Mouse (Mus musculus): ENCODE measurements around the gene Blvra. TPM values are rescaled to one million over a fixed set of nuclear protein-coding genes. Genes with fewer than 3 reads are reported as not detected.
A peak's percentile ranks its signal among the peaks of the same experiment; 100 is the strongest.

Blvra gene
- total and polyA plus RNA-seq, 3 experiments = 18.7 to 23.7 TPM; not detected in 1

GRCm38 (mm10) chr2:127121591-127122235, 51.2 kb downstream of the Blvra start:
- no peak overlapping the region for H3K27ac ChIP-seq (ENCODE audit: control insufficient read depth, low read depth, low read length)
- no peak overlapping the region for H3K4me3 ChIP-seq (ENCODE audit: control insufficient read depth in 1 of 2, insufficient read depth in 1 of 2, low read depth in 2 of 2, low read length in 2 of 2)
- no peaks in the 10 kb centered on the region for H3K79me2 ChIP-seq (ENCODE audit: control insufficient read depth, insufficient read depth, low read length, poor library complexity)
- TF ChIP-seq NELFE (IDR thresholded peaks at IDR 0.05; ENCODE audit: low read depth, low read length) = no peak
- TF ChIP-seq E2F4 (IDR thresholded peaks at IDR 0.05; ENCODE audit: borderline replicate concordance, low read depth, low read length) = no peak
- TF ChIP-seq USF1 (IDR thresholded peaks at IDR 0.05; ENCODE audit: low read depth, low read length) = no peak
- TF ChIP-seq JUND (IDR thresholded peaks at IDR 0.05; ENCODE audit: low read depth, low read length) = no peak
- no peak for TF ChIP-seq MAFK (IDR thresholded peaks at IDR 0.05; ENCODE audit: borderline replicate concordance, low read depth, low read length)
- TF ChIP-seq POLR2AphosphoS5 (IDR thresholded peaks at IDR 0.05; ENCODE audit: borderline replicate concordance, low read depth, low read length) = no peak
- no peak for TF ChIP-seq BHLHE40 (IDR thresholded peaks at IDR 0.05; ENCODE audit: borderline replicate concordance, low read depth, low read length)
- TF ChIP-seq TAL1 (IDR thresholded peaks at IDR 0.05; ENCODE audit: low read length) = no peak
- no peak for TF ChIP-seq HCFC1 (IDR thresholded peaks at IDR 0.05; ENCODE audit: low read depth, low read length)
- no peak for TF ChIP-seq EP300 (IDR thresholded peaks at IDR 0.05; ENCODE audit: low read depth in 1 of 2, low read length in 2 of 2)
- no peak for TF ChIP-seq MYC (IDR thresholded peaks at IDR 0.05; ENCODE audit: low read depth, low read length)
- TF ChIP-seq MEF2A (IDR thresholded peaks at IDR 0.05; ENCODE audit: extremely low read depth, insufficient replicate concordance, low read depth, low read length, poor library complexity, severe bottlenecking) = no peak
- TF ChIP-seq RAD21 (IDR thresholded peaks at IDR 0.05; ENCODE audit: low read depth, low read length) = no peak
- no peak for TF ChIP-seq NRF1 (IDR thresholded peaks at IDR 0.05; ENCODE audit: insufficient read depth, low read depth, low read length, poor library complexity, severe bottlenecking)
- TF ChIP-seq UBTF (IDR thresholded peaks at IDR 0.05; ENCODE audit: borderline replicate concordance, insufficient read depth, low read depth, low read length) = no peak
- TF ChIP-seq SIN3A (IDR thresholded peaks at IDR 0.05; ENCODE audit: low read length) = no peak
- no peak for TF ChIP-seq GABPA (IDR thresholded peaks at IDR 0.05; ENCODE audit: low read depth, low read length)
- TF ChIP-seq CHD2 (IDR thresholded peaks at IDR 0.05; ENCODE audit: low read length) = no peak
- no peaks in the 10 kb centered on the region for H3K9me3 ChIP-seq (replicated peaks; ENCODE audit: insufficient read depth, low read length)
- H3K4me1 ChIP-seq (ENCODE audit: control insufficient read depth in 1 of 2, insufficient read depth in 2 of 2, low read length in 2 of 2) = no peaks in the 10 kb centered on the region
- DNase-seq (ENCODE audit: low read depth, low spot score) = no peak
- peaks cover 0 to 14% of the 10 kb centered on the region in 2 experiments; a peak in 2 of 4 replicates for H3K36me3 ChIP-seq (ENCODE audit: control insufficient read depth in 1 of 2, insufficient read depth in 2 of 2, low read length in 2 of 2)
- no peaks in the 10 kb centered on the region for H3K27me3 ChIP-seq (ENCODE audit: control insufficient read depth in 1 of 2, insufficient read depth in 2 of 2, low read length in 2 of 2)
- H3K9ac ChIP-seq (ENCODE audit: control insufficient read depth, low read depth, low read length, poor library complexity, severe bottlenecking) = no peak overlapping the region

- H3K9ac ChIP-seq (ENCODE audit: control insufficient read depth, low read depth, low read length, poor library complexity, severe bottlenecking) = no peak overlapping the region
- no peaks in the 10 kb centered on the region for H3K27me3 ChIP-seq (ENCODE audit: control insufficient read depth in 1 of 2, insufficient read depth in 2 of 2, low read length in 2 of 2)
- H3K4me3 ChIP-seq (ENCODE audit: control insufficient read depth in 1 of 2, insufficient read depth in 1 of 2, low read depth in 2 of 2, low read length in 2 of 2) = no peak overlapping the region
- TF ChIP-seq CHD2 (IDR thresholded peaks at IDR 0.05; ENCODE audit: low read length) = no peak
- TF ChIP-seq GABPA (IDR thresholded peaks at IDR 0.05; ENCODE audit: low read depth, low read length) = no peak
- TF ChIP-seq MYB (IDR thresholded peaks at IDR 0.05; ENCODE audit: low read depth, low read length) = no peak
- 0 out of 2 replicates have a peak, but pooled peaks have one; percentile 22 for TF ChIP-seq SIN3A (IDR thresholded peaks at IDR 0.05; ENCODE audit: low read length)
- TF ChIP-seq USF1 (IDR thresholded peaks at IDR 0.05; ENCODE audit: low read depth, low read length) = no peak
- TF ChIP-seq EP300 (IDR thresholded peaks at IDR 0.05; ENCODE audit: low read depth in 1 of 2, low read length in 2 of 2) = no peak
- peak; percentile 8; the same call in 1 of the 2 replicates for TF ChIP-seq ETS1 (IDR thresholded peaks at IDR 0.05; ENCODE audit: low read depth, low read length)
- H3K36me3 ChIP-seq (ENCODE audit: control insufficient read depth in 1 of 2, insufficient read depth in 2 of 2, low read length in 2 of 2) = peaks cover 6 to 15% of the 10 kb centered on the region in 2 experiments
- no peak overlapping the region for H3K27ac ChIP-seq (ENCODE audit: control insufficient read depth, low read depth, low read length)
- peaks cover 13 to 24% of the 10 kb centered on the region in 2 experiments for H3K4me1 ChIP-seq (ENCODE audit: control insufficient read depth in 1 of 2, insufficient read depth in 2 of 2, low read length in 2 of 2)
- H3K79me2 ChIP-seq (ENCODE audit: control insufficient read depth, insufficient read depth, low read length, poor library complexity) = peaks cover 54% of the 10 kb centered on the region
- no peaks in the 10 kb centered on the region for H3K9me3 ChIP-seq (replicated peaks; ENCODE audit: insufficient read depth, low read length)
- peak; percentile 52 for DNase-seq (ENCODE audit: low read depth, low spot score)
Observed at GRCm38 (mm10) chr2:127128926-127129325, 58.5 kb downstream of the Blvra start.
